Mouse (Mus musculus) forebrain, embryonic 16.5 days (tissue): ENCODE measurements around the gene Slc25a16. TPM values are rescaled to one million over a fixed set of nuclear protein-coding genes. Genes with fewer than 3 reads are reported as not detected.
A peak's percentile ranks its signal among the peaks of the same experiment; 100 is the strongest.

Source experiments
- ATAC-seq: fragments of 200-750 bp; cut with Nextera tagmentation; 2 replicates; pipeline ENCODE4 v1.8.0; 2017; ENCODE audit warnings: mild to moderate bottlenecking, moderate library complexity
- H3K27ac ChIP-seq: fragments of 300-500 bp; sonication (generic); 2 replicates; pipeline ENCODE4 v1.5.1; 2014; ENCODE audit warnings: low read length, control low read depth
- H3K27me3 ChIP-seq: fragments of 300-500 bp; sonication (generic); replicated peaks from 2 replicates; pipeline ENCODE4 v1.6.1; 2014; ENCODE audit warnings: low read length; ENCODE audit not compliant: control insufficient read depth, insufficient read depth
- H3K36me3 ChIP-seq: fragments of 300-500 bp; sonication (generic); 2 replicates; pipeline ENCODE4 v1.6.1; 2014; ENCODE audit not compliant: control insufficient read depth, insufficient read depth
- H3K4me1 ChIP-seq: fragments of 300-500 bp; sonication (generic); replicated peaks from 2 replicates; pipeline ENCODE4 v1.6.1; 2014; ENCODE audit warnings: low read length; ENCODE audit not compliant: control insufficient read depth, insufficient read depth
- H3K4me2 ChIP-seq: fragments of 300-500 bp; sonication (generic); 2 replicates; pipeline ENCODE4 v1.6.1; 2014; ENCODE audit warnings: mild to moderate bottlenecking, low read length, control low read depth
- H3K4me3 ChIP-seq: fragments of 300-500 bp; sonication (generic); replicated peaks from 2 replicates; pipeline ENCODE4 v1.5.1; 2014; ENCODE audit warnings: mild to moderate bottlenecking, low read length, control low read depth
- H3K9ac ChIP-seq: fragments of 300-500 bp; sonication (generic); replicated peaks from 2 replicates; pipeline ENCODE4 v1.6.1; 2014; ENCODE audit warnings: low read depth, low read length, control low read depth
- H3K9me3 ChIP-seq: fragments of 300-500 bp; sonication (generic); 2 replicates; pipeline ENCODE4 v1.6.1; 2016; ENCODE audit warnings: low read length; ENCODE audit not compliant: control insufficient read depth
- WGBS: fragments of 180-500 bp; shearing (Covaris S2); extraction: QIAGEN DNeasy Blood & Tissue Kit; methylation state at CpG from one replicate; pipeline ENCODE4 v1.1.7; 2014; 5-methylcytosine and 5-hydroxymethylcytosine counted together
- polyA plus RNA-seq: library from polyadenylated mRNA; unstranded; fragments of >200 nt; fragmentation: Nextera tagmentation; extraction: Ambion mirVana; gene quantifications from 2 replicates; pipeline ENCODE4 v1.2.1, GENCODE M21; 2015

Gene Slc25a16
- polyA plus RNA-seq, 1 experiment from 2014 or later, result 18.0 TPM

DNA sequence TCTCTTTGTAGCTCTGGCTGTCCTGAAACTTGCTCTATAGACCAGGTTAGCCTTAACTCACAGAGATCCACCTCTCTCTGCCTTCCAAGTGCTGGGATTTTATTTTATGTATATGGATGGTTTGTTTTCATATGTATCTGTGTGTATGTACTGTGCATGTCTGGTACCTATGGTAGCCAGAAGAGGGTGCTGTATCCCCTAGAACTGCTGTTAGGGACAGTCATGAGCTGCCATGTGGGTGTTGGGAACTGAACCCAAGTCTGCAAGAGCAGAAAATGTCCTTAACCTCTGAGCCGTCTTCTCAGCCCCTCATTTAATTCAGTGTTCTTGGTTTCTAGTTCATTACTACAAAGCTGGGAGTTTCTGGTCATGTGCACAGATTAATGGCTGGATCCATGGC is 11.9 kb downstream of the Slc25a16 start:
- no peak overlapping the region for H3K9ac ChIP-seq
- 97% methylated on average over 1 of the region's 1 CpGs for WGBS
- no peaks in the 10 kb centered on the region for H3K27me3 ChIP-seq
- no peak for ATAC-seq
- peaks cover 19% of the 10 kb centered on the region for H3K36me3 ChIP-seq
- H3K4me3 ChIP-seq, result no peak overlapping the region
- no peak overlapping the region for H3K27ac ChIP-seq
- H3K4me1 ChIP-seq, result no peaks in the 10 kb centered on the region
- H3K4me2 ChIP-seq, result no peak overlapping the region
- no peaks in the 10 kb centered on the region for H3K9me3 ChIP-seq

DNA sequence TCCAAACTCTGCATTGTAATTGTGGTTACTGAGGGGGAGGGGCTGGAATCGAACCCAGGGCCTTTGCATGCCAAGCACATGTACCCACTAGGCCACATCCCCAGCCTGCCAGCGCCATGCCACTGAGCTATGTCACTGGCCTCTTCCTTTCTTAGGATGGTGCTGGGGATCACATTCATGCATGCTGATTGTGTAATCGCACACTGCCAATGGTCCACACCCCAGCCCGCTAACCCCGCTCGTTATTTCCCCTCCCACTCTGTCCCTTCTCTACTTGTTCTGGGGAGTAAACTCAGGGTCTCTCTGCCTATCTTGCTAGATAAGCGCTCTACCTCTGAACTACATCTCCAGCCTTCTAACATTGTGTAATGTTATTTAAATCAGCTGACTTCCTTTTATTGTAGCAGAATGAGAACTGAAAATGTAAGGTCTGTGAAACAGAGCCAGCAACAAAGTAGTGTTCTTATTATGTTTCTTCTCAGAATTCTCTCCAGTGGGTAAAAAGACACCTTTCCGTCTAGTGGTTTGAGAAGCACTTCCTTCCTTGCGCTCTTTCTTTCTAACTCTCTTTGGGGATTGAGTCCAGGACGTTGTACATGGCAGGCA is 24.6 kb downstream of the Slc25a16 start:
- Histone ChIP-seq H3K27me3 (no peaks in the 10 kb centered on the region), H3K36me3 (peaks cover 6% of the 10 kb centered on the region), H3K9ac (no peak overlapping the region), H3K4me3 (no peak overlapping the region), H3K4me1 (peaks cover 5% of the 10 kb centered on the region; the same call in 1 of the 2 replicates), H3K9me3 (no peaks in the 10 kb centered on the region), H3K27ac (no peak overlapping the region), H3K4me2 (no peak overlapping the region)
- 83% methylated on average over 10 of the region's 10 CpGs for WGBS
- ATAC-seq, result no peak

DNA sequence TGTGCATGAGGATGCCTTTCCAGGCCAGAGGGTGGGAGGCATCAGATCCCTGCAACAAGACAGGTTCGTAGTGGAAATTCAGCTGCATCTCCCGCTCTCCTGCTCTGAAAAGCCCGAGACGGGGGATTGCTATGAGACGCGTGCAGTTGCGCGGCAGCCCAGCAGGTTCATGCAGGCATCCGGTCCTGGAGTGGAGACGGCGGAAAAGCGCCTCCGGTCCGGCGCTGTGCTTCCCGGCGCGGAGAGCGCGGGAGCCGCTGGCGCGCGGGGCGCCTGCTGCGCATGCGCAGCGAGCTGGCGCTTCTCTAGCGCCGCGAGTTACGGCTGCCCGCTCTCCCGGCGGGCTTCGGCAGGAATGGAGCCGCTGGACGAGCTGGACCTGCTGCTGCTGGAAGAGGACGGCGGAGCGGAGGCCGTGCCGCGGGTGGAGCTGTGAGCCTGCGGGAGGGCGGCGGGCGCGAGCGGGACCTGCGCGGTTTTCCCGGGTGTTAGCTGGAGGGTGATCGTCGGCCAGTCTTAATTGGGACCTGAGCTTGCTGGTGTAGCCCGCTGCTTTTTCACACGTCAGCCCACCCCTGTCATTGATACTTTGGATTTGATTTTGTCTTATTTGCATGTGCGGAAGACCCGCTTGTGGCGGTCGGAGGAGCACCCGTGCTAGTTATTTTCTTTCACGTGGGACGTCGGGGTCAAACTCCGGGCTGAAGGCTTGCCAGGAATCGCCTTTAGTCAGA is 26.5 kb downstream of the Slc25a16 start, which contains the start of gene Dna2:
Gene Dna2, plus strand, starts transcription at position 289 of the 734 bp plus-strand sequence.
- Histone ChIP-seq H3K36me3 (peaks cover 6% of the 10 kb centered on the region), H3K9ac (peak within 1 kb of the TSS; percentile 79), H3K27ac (peak within 1 kb of the TSS; percentile 79), H3K4me3 (peak within 1 kb of the TSS; percentile 75), H3K9me3 (no peaks in the 10 kb centered on the region), H3K27me3 (no peaks in the 10 kb centered on the region), H3K4me2 (peak within 1 kb of the TSS; percentile 86), H3K4me1 (peaks cover 5% of the 10 kb centered on the region; the same call in 1 of the 2 replicates)
- ATAC-seq, result peak; percentile 96
- under 1% methylated on average over 63 of the region's 68 CpGs for WGBS

DNA sequence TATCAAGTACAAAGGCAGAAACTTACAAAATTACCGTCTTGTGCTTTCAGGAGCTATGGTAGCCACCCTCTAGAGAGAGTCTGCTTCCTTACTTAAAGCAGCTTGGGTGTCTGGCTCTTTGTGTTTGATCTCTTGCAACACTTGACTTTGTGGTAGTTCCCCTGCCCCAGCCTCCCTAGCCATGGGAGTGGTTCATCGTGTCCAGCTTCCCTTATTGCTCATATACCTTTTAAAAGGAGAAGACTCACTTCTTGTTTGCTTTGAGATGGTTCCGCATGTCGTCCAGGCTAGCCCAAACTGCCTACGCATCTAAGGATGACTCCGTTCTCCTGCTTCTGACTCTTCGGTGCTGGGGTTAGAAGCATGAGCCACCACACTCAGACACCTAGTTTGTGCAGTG is 28.1 kb downstream of the Slc25a16 start:
- WGBS, result 98% methylated on average over 7 of the region's 7 CpGs
- Histone ChIP-seq H3K4me3 (no peak overlapping the region), H3K27ac (no peak overlapping the region), H3K27me3 (no peaks in the 10 kb centered on the region), H3K4me2 (no peak overlapping the region), H3K9me3 (no peaks in the 10 kb centered on the region), H3K4me1 (peaks cover 5% of the 10 kb centered on the region; the same call in 1 of the 2 replicates), H3K36me3 (peaks cover under 1% of the 10 kb centered on the region), H3K9ac (no peak overlapping the region)
- no peak for ATAC-seq

DNA sequence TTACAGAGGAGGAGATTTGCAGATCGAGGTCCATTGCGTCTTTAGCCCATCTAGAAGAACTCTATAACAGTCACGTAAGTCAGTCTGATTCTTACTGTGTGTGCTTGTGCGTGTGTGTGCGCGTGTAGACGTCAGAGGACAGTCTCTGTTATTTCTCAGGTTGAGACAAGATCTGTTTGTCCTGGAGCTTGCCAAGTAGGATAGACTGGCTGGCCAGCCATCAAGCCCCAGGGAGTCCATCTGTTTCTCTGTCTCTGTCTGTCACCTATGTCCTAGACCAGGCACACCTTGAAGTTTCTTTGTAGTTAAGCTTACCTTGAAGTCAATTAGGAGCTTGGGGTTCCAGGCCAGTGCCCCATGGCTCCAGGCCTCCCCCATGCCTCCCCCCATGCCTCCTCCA is 43.5 kb downstream of the Slc25a16 start:
- Histone ChIP-seq H3K27ac (no peak overlapping the region), H3K4me1 (no peaks in the 10 kb centered on the region), H3K4me3 (no peak overlapping the region), H3K27me3 (no peaks in the 10 kb centered on the region), H3K36me3 (peaks cover 10% of the 10 kb centered on the region), H3K4me2 (no peak overlapping the region), H3K9me3 (no peaks in the 10 kb centered on the region), H3K9ac (no peak overlapping the region)
- WGBS, result 95% methylated on average over 7 of the region's 7 CpGs
- ATAC-seq, result no peak

DNA sequence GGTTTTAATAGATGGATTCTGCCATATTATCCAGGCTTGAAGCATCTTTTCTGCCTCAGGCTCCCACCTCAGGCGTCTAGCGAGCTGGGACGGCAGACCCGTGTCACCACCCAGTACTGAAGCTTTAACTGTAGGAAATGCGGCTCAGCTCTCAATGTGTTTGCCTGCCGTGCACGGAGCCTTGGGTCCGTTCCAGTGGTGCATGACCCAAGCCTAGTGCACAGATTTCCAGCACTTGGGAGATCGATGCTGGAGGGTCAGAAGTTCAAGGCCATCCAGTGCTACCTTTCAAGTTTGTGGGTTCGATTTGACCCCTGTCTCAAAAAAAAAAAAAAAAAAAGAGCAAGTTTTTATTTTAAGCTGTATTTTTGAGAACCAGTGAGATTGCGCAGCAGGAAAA is 45.4 kb downstream of the Slc25a16 start:
- Histone ChIP-seq H3K27me3 (no peaks in the 10 kb centered on the region), H3K9me3 (no peaks in the 10 kb centered on the region), H3K4me1 (no peaks in the 10 kb centered on the region), H3K36me3 (peaks cover 7% of the 10 kb centered on the region), H3K4me3 (no peak overlapping the region), H3K9ac (no peak overlapping the region), H3K27ac (no peak overlapping the region), H3K4me2 (no peak overlapping the region)
- ATAC-seq, result no peak
- 96% methylated on average over 11 of the region's 11 CpGs for WGBS

DNA sequence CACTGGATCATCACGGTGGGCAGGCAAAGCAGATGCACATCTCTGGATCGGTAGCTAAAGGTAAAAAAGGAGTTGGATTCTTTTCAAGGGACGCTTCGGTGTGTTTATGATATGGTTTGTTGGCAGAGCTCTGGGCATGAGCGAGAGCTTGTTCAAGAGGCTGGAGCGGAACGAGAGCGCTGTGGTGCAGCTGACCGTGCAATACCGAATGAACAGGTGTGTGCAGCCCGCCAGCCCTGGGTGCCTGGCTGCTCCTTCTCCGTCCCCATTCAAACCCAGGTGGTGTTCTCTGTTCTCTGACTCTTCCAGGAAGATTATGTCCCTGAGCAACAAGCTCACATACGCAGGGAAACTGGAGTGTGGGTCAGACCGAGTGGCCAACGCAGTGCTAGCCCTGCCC is 45.9 kb downstream of the Slc25a16 start:
- Histone ChIP-seq H3K4me1 (no peaks in the 10 kb centered on the region), H3K9ac (no peak overlapping the region), H3K27me3 (no peaks in the 10 kb centered on the region), H3K9me3 (no peaks in the 10 kb centered on the region), H3K27ac (no peak overlapping the region), H3K36me3 (peaks cover 7% of the 10 kb centered on the region), H3K4me3 (no peak overlapping the region), H3K4me2 (no peak overlapping the region)
- WGBS, result 94% methylated on average over 15 of the region's 15 CpGs
- ATAC-seq, result no peak

DNA sequence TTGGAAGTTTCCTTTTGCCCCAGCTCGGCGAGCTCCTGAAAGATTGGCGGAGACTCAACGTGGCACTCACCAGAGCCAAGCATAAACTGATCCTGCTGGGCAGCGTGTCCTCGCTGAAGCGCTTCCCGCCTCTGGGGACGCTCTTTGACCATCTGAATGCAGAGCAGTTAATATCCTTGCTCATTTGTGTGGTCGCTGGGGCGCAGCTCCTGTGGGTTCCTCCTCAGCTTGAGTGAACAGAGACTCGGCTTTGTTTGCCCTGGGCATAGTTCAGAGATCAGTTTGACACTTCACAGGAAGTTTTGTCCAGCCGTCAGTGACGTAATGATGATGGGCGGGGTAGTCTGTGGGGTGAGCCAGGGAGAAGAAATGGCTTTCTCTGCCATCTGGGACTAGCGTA is 51.4 kb downstream of the Slc25a16 start:
- no peak overlapping the region for H3K4me3 ChIP-seq
- peaks cover 2% of the 10 kb centered on the region for H3K36me3 ChIP-seq
- no peaks in the 10 kb centered on the region for H3K4me1 ChIP-seq
- no peaks in the 10 kb centered on the region for H3K27me3 ChIP-seq
- no peak overlapping the region for H3K9ac ChIP-seq
- ATAC-seq, result no peak
- H3K9me3 ChIP-seq, result no peaks in the 10 kb centered on the region
- no peak overlapping the region for H3K4me2 ChIP-seq
- no peak overlapping the region for H3K27ac ChIP-seq
- WGBS, result 60% methylated on average over 16 of the region's 16 CpGs

DNA sequence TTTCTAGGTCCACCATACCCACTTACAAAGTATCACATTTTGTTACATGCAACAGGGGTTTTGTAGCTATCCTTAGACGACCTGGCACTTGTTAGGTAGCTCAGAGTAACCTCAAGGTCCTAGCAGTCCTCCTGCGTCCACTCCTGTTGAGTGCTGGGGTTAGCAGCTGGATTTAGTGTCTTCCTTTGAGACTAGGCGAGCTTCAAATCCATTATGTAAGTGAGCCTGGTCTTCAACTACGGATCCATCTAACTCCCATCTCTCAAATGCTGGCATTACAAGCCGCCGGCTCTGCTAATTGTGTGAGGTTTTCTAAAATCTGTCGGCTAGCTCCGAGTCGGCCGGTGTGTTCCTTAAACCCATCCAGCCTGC is 59.2 kb downstream of the Slc25a16 start:
- Histone ChIP-seq H3K4me3 (peak overlapping the region; percentile 85), H3K27ac (peak overlapping the region; percentile 69), H3K9me3 (no peaks in the 10 kb centered on the region), H3K27me3 (no peaks in the 10 kb centered on the region), H3K36me3 (peaks cover 4% of the 10 kb centered on the region; the same call in 1 of the 2 replicates), H3K4me2 (peak overlapping the region; percentile 71), H3K9ac (peak overlapping the region; percentile 98), H3K4me1 (peaks cover 12% of the 10 kb centered on the region)
- 7% methylated on average over 10 of the region's 10 CpGs for WGBS
- no peak for ATAC-seq
